Mouse (Mus musculus) liver, postnatal 0 days (tissue): ENCODE results near the gene Cryba4.

Experiments used
- CTCF ChIP-seq: sonication (generic); IDR thresholded peaks from 2 replicates; pipeline ENCODE4 v1.5.1; 2016; ENCODE audit warnings: antibody characterized with exemption, low read depth
- EP300 ChIP-seq: IDR thresholded peaks from 2 replicates; pipeline ENCODE4 v1.6.1; 2016; ENCODE audit warnings: antibody characterized with exemption, low read depth, mild to moderate bottlenecking

DNA sequence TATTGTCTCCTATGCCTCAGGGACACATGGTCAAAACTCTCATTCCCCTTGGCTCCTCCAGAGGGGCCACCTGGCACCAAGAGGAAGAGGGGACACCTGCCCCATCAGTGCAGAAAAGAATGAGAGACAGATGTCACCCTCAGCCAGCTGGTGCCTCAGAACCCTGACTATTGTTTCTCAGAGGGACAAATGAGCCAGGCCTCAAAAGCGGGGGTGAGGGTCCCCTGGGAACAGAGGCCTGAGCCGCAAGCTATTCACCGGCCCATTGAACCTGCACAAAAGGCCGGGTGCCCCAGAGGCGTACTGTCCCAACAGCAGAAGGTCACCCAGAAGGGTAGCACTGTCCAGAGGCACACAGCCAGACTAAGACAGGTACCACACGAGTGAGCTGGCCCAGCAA is 26.7 kb downstream of the Cryba4 start:
- TF ChIP-seq CTCF (no peak), EP300 (no peak)
